Mouse (Mus musculus) MEL (cell line): ENCODE measurements around the gene Cactin. TPM values are rescaled to one million over a fixed set of nuclear protein-coding genes. Genes with fewer than 3 reads are reported as not detected.

Experiments
- DNase-seq: peaks from one replicate; pipeline ENCODE4 v3.0.0; 2011; ENCODE audit warnings: low read depth, low spot score
- H3K27ac ChIP-seq: 2 replicates; pipeline ENCODE4 v1.5.1; 2012; ENCODE audit warnings: low read depth, mild to moderate bottlenecking, control low read depth, low read length, moderate library complexity; ENCODE audit not compliant: control insufficient read depth
- H3K27me3 ChIP-seq, 2 experiments: fragments of 150-350 bp in 1 of 2; sonication (generic) in 1 of 2; 2 replicates each; pipeline ENCODE4 v1.6.1; 2012; ENCODE audit warnings: low read length in 2 of 2, mild to moderate bottlenecking in 2 of 2, improper control_type of control experiment in 1 of 2, moderate library complexity in 1 of 2; ENCODE audit not compliant: insufficient read depth in 2 of 2, control insufficient read depth in 1 of 2
- H3K36me3 ChIP-seq, 2 experiments: 2 replicates each; pipeline ENCODE4 v1.6.1; 2012 to 2014; ENCODE audit warnings: low read length in 2 of 2, improper control_type of control experiment in 1 of 2, inconsistent platforms in 1 of 2, mild to moderate bottlenecking in 1 of 2; ENCODE audit not compliant: insufficient read depth in 2 of 2, control insufficient read depth in 1 of 2
- H3K4me1 ChIP-seq, 2 experiments: fragments of 150-350 bp in 1 of 2; sonication (generic) in 1 of 2; 2 replicates each; pipeline ENCODE4 v1.6.1; 2012; ENCODE audit warnings: low read length in 2 of 2, improper control_type of control experiment in 1 of 2, mild to moderate bottlenecking in 1 of 2; ENCODE audit not compliant: insufficient read depth in 2 of 2, control insufficient read depth in 1 of 2
- H3K4me3 ChIP-seq, 2 experiments: fragments of 150-350 bp in 1 of 2; sonication (generic) in 1 of 2; 2 replicates each; pipeline ENCODE4 v1.5.1; 2012; ENCODE audit warnings: low read depth in 2 of 2, low read length in 2 of 2, mild to moderate bottlenecking in 2 of 2, moderate library complexity in 2 of 2, control low read depth in 1 of 2, improper control_type of control experiment in 1 of 2; ENCODE audit not compliant: control insufficient read depth in 1 of 2, insufficient read depth in 1 of 2
- H3K79me2 ChIP-seq: 2 replicates; pipeline ENCODE4 v1.6.1; 2012; ENCODE audit warnings: mild to moderate bottlenecking, low read length, moderate library complexity; ENCODE audit not compliant: control insufficient read depth, poor library complexity, insufficient read depth
- H3K9ac ChIP-seq: 2 replicates; pipeline ENCODE4 v1.6.1; 2012; ENCODE audit warnings: low read depth, mild to moderate bottlenecking, control low read depth, low read length, moderate library complexity; ENCODE audit not compliant: control insufficient read depth, poor library complexity, severe bottlenecking
- H3K9me3 ChIP-seq: fragments of 150-350 bp; sonication (generic); replicated peaks from 2 replicates; pipeline ENCODE4 v1.6.1; 2012; ENCODE audit warnings: mild to moderate bottlenecking, low read length, improper control_type of control experiment, moderate library complexity; ENCODE audit not compliant: insufficient read depth
- BHLHE40 ChIP-seq: IDR thresholded peaks from 2 replicates; pipeline ENCODE4 v1.6.1; 2012; ENCODE audit warnings: low read depth, mild to moderate bottlenecking, inconsistent platforms, low read length, improper control_type of control experiment, borderline replicate concordance
- ELF1 ChIP-seq: IDR thresholded peaks from 2 replicates; pipeline ENCODE4 v1.6.1; 2014; ENCODE audit warnings: low read depth, mild to moderate bottlenecking, inconsistent platforms, low read length, improper control_type of control experiment, moderate library complexity
- JUND ChIP-seq: IDR thresholded peaks from 2 replicates; pipeline ENCODE4 v1.6.1; 2011; ENCODE audit warnings: low read depth, mild to moderate bottlenecking, improper control_type of control experiment, low read length
- KAT2A ChIP-seq: conservative IDR thresholded peaks from 2 replicates; pipeline ENCODE4 v1.6.1; 2012; ENCODE audit warnings: low read depth, low read length, improper control_type of control experiment, inconsistent platforms
- MAZ ChIP-seq: IDR thresholded peaks from 2 replicates; pipeline ENCODE4 v1.6.1; 2012; ENCODE audit warnings: low read depth, mild to moderate bottlenecking, inconsistent platforms, low read length, improper control_type of control experiment
- MXI1 ChIP-seq: IDR thresholded peaks from 2 replicates; pipeline ENCODE4 v1.6.1; 2011; ENCODE audit warnings: mild to moderate bottlenecking, low read depth, low read length, improper control_type of control experiment
- NRF1 ChIP-seq: IDR thresholded peaks from 2 replicates; pipeline ENCODE4 v1.6.1; 2014; ENCODE audit warnings: low read depth, mild to moderate bottlenecking, inconsistent platforms, low read length, improper control_type of control experiment, moderate library complexity; ENCODE audit not compliant: poor library complexity, insufficient read depth, severe bottlenecking
- RAD21 ChIP-seq: IDR thresholded peaks from 2 replicates; pipeline ENCODE4 v1.6.1; 2011; ENCODE audit warnings: mild to moderate bottlenecking, low read depth, low read length, improper control_type of control experiment
- SMC3 ChIP-seq: IDR thresholded peaks from 2 replicates; pipeline ENCODE4 v1.6.1; 2011; ENCODE audit warnings: low read depth, low read length, improper control_type of control experiment
- TBP ChIP-seq: IDR thresholded peaks from 2 replicates; pipeline ENCODE4 v1.8.0; 2011; ENCODE audit warnings: low read depth, low read length, improper control_type of control experiment
- USF1 ChIP-seq: IDR thresholded peaks from 2 replicates; pipeline ENCODE4 v1.6.1; 2014; ENCODE audit warnings: low read depth, mild to moderate bottlenecking, inconsistent platforms, low read length, improper control_type of control experiment, moderate library complexity
- USF2 ChIP-seq, 2 experiments: IDR thresholded peaks; 2 replicates each; pipeline ENCODE4 v1.6.1; 2011 to 2012; ENCODE audit warnings: improper control_type of control experiment in 2 of 2, low read length in 2 of 2, borderline replicate concordance in 1 of 2, inconsistent platforms in 1 of 2, low read depth in 1 of 2, mild to moderate bottlenecking in 1 of 2; ENCODE audit not compliant: insufficient read depth in 1 of 2
- ZNF384 ChIP-seq: IDR thresholded peaks from 2 replicates; pipeline ENCODE4 v1.6.1; 2012; ENCODE audit warnings: low read depth, mild to moderate bottlenecking, inconsistent platforms, low read length, improper control_type of control experiment
- polyA plus RNA-seq, 2 experiments: library from polyadenylated mRNA; stranded (reverse) in 1 of 2; unstranded in 1 of 2; fragments of >175 nt in 1 of 2; fragments of >200 nt in 1 of 2; gene quantifications; 2 replicates each; pipeline versions ENCODE4 v1.2.1 to v1.2.4; 2012; ENCODE audit warnings: low replicate concordance in 2 of 2, low read depth in 1 of 2; ENCODE audit not compliant: insufficient read length in 2 of 2, insufficient read depth in 1 of 2, missing spikeins in 1 of 2
- total RNA-seq: library from RNA; depleted of rRNA; stranded (reverse); fragments of 300-350 nt; gene quantifications from 2 replicates; pipeline ENCODE4 v1.2.3, GENCODE M21; 2012

Gene Cactin
- total and polyA plus RNA-seq, 3 experiments: 47.6 to 66.8 TPM; not detected in 1

- H3K9me3 ChIP-seq: no peaks in the 10 kb centered on the region
- no peak overlapping the region for H3K27ac ChIP-seq
- no peaks in the 10 kb centered on the region for H3K27me3 ChIP-seq
- no peak overlapping the region for H3K9ac ChIP-seq
- no peak for TF ChIP-seq MXI1
- TF ChIP-seq USF1: no peak
- no peak for TF ChIP-seq RAD21
- peaks cover 20% of the 10 kb centered on the region for H3K79me2 ChIP-seq
- no peak for DNase-seq
- H3K4me3 ChIP-seq: no peak overlapping the region
- H3K4me1 ChIP-seq: peaks cover 0 to 7% of the 10 kb centered on the region in 2 experiments; a peak in 3 of 4 replicates
- peaks cover 2 to 4% of the 10 kb centered on the region in 2 experiments; a peak in 2 of 4 replicates for H3K36me3 ChIP-seq
Measured at GRCm38 (mm10) chr10:81323791-81324530, 3.1 kb downstream of the Cactin start.

GRCm38 (mm10) chr10:81325176-81325575, 4.3 kb downstream of the Cactin start:
- H3K36me3 ChIP-seq: peaks cover 2 to 4% of the 10 kb centered on the region in 2 experiments; a peak in 2 of 4 replicates
- no peak for TF ChIP-seq JUND

GRCm38 (mm10) chr10:81325781-81326180, 4.9 kb downstream of the Cactin start:
- Histone ChIP-seq H3K9ac (no peak overlapping the region), H3K36me3 (peaks cover 2 to 4% of the 10 kb centered on the region in 2 experiments; a peak in 2 of 4 replicates), H3K4me3 (no peak overlapping the region), H3K4me1 (peaks cover 0 to 4% of the 10 kb centered on the region in 2 experiments; a peak in 2 of 4 replicates), H3K9me3 (no peaks in the 10 kb centered on the region), H3K27me3 (no peaks in the 10 kb centered on the region), H3K79me2 (peaks cover 20% of the 10 kb centered on the region), H3K27ac (no peak overlapping the region)
- TF ChIP-seq TBP (no peak), JUND (no peak), ZNF384 (no peak), USF2 (IDR thresholded peaks at IDR 0.05; ENCODE audit: borderline replicate concordance in 1 of 2, insufficient read depth in 1 of 2, low read depth in 1 of 2, low read length in 2 of 2) (no peak), MAZ (no peak), SMC3 (no peak), NRF1 (no peak), KAT2A (no peak), BHLHE40 (no peak), ELF1 (no peak)
- DNase-seq: no peak

More at GRCm38 (mm10) chr10:81325176-81325575, 4.3 kb downstream of the Cactin start:
- Histone ChIP-seq H3K27ac (no peak overlapping the region), H3K9ac (no peak overlapping the region), H3K4me1 (peaks cover 0 to 4% of the 10 kb centered on the region in 2 experiments; a peak in 2 of 4 replicates), H3K9me3 (no peaks in the 10 kb centered on the region), H3K79me2 (peaks cover 20% of the 10 kb centered on the region), H3K4me3 (no peak overlapping the region), H3K27me3 (no peaks in the 10 kb centered on the region)
- no peak for DNase-seq
